Mouse (Mus musculus) limb, embryonic 14.5 days (tissue): Measurements from ENCODE around the gene Nbea. TPM values are rescaled to one million over a fixed set of nuclear protein-coding genes. Genes with fewer than 3 reads are reported as not detected.
A peak's percentile ranks its signal among the peaks of the same experiment; 100 is the strongest.

ENCODE experiments used
- ATAC-seq: fragments of 200-750 bp; cut with Nextera tagmentation; 2 replicates; pipeline ENCODE4 v1.8.0; 2017; ENCODE audit warnings: low read depth, moderate number of reproducible peaks, moderate TSS enrichment; ENCODE audit not compliant: low FRiP score
- DNase-seq: peaks from one replicate; pipeline ENCODE4 v3.0.0-alpha.2; 2015; ENCODE audit warnings: low spot score
- H3K27ac ChIP-seq: fragments of 300-500 bp; sonication (generic); replicated peaks from 2 replicates; pipeline ENCODE4 v1.5.1; 2014; ENCODE audit warnings: low read depth, mild to moderate bottlenecking, low read length, moderate library complexity, mixed read lengths
- H3K27me3 ChIP-seq: fragments of 300-500 bp; sonication (generic); 2 replicates; pipeline ENCODE4 v1.6.1; 2014; ENCODE audit warnings: low read length, mixed read lengths; ENCODE audit not compliant: control insufficient read depth, insufficient read depth
- H3K36me3 ChIP-seq: fragments of 300-500 bp; sonication (generic); 2 replicates; pipeline ENCODE4 v1.6.1; 2014; ENCODE audit warnings: mild to moderate bottlenecking, low read length, moderate library complexity, mixed read lengths; ENCODE audit not compliant: control insufficient read depth, insufficient read depth
- H3K4me1 ChIP-seq: fragments of 300-500 bp; sonication (generic); 2 replicates; pipeline ENCODE4 v1.6.1; 2014; ENCODE audit warnings: antibody characterized with exemption, low read length, mixed read lengths; ENCODE audit not compliant: control insufficient read depth, insufficient read depth
- H3K4me2 ChIP-seq: fragments of 300-500 bp; sonication (generic); replicated peaks from 2 replicates; pipeline ENCODE4 v1.6.1; 2014; ENCODE audit warnings: low read depth, mild to moderate bottlenecking, low read length, moderate library complexity; ENCODE audit not compliant: severe bottlenecking
- H3K4me3 ChIP-seq: fragments of 300-500 bp; sonication (generic); replicated peaks from 2 replicates; pipeline ENCODE4 v1.5.1; 2014; ENCODE audit warnings: low read length
- H3K9ac ChIP-seq: fragments of 300-500 bp; sonication (generic); 2 replicates; pipeline ENCODE4 v1.6.1; 2014; ENCODE audit warnings: mild to moderate bottlenecking, low read depth, low read length, moderate library complexity; ENCODE audit not compliant: severe bottlenecking
- H3K9me3 ChIP-seq: fragments of 300-500 bp; sonication (generic); 2 replicates; pipeline ENCODE4 v1.6.1; 2016; ENCODE audit warnings: low read length; ENCODE audit not compliant: control insufficient read depth
- POLR2A ChIP-seq: fragments of 200-500 bp; IDR thresholded peaks from 2 replicates; pipeline ENCODE4 v1.8.0; 2012; ENCODE audit warnings: inconsistent platforms, mild to moderate bottlenecking, moderate library complexity, borderline replicate concordance; ENCODE audit not compliant: insufficient read depth, insufficient read length; ENCODE audit errors: extremely low read depth
- WGBS: fragments of 180-500 bp; shearing (Covaris S2); extraction: QIAGEN DNeasy Blood & Tissue Kit; methylation state at CpG from one replicate; pipeline ENCODE4 v1.1.7; 2014; 5-methylcytosine and 5-hydroxymethylcytosine counted together
- polyA plus RNA-seq, 2 experiments: library from polyadenylated mRNA; depleted of rRNA in 1 of 2; stranded (reverse) in 1 of 2; unstranded in 1 of 2; fragments of >200 nt; fragmentation: Nextera tagmentation in 1 of 2; extraction: Ambion mirVana in 1 of 2; gene quantifications; 2 replicates each; pipeline versions ENCODE4 v1.2.1 to v1.2.3; 2012 to 2014

Gene Nbea
- polyA plus RNA-seq, 2 experiments = 20.6 to 34.1 TPM

DNA sequence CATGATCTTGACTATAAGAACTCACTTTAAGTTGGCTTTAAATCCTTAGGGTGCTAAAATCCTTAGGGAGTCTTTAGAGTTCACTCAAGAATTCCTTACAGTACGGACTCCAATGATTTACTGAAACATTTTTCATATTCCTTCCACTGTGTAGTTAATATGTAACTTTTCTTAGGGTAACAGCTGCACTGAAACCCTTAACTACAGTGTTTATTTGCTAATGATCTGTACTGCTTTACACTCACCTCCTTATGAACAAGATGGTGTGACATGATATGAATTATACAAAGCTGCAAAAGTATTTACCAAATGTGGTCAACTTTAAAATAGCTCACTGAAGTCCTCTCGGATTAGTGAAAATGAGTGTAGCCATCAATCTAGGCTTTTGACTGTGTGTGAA, 365.4 kb downstream of the Nbea start:
- WGBS = 72% methylated on average over 2 of the region's 2 CpGs
- no peak for ATAC-seq
- no peak overlapping the region for H3K4me3 ChIP-seq

DNA sequence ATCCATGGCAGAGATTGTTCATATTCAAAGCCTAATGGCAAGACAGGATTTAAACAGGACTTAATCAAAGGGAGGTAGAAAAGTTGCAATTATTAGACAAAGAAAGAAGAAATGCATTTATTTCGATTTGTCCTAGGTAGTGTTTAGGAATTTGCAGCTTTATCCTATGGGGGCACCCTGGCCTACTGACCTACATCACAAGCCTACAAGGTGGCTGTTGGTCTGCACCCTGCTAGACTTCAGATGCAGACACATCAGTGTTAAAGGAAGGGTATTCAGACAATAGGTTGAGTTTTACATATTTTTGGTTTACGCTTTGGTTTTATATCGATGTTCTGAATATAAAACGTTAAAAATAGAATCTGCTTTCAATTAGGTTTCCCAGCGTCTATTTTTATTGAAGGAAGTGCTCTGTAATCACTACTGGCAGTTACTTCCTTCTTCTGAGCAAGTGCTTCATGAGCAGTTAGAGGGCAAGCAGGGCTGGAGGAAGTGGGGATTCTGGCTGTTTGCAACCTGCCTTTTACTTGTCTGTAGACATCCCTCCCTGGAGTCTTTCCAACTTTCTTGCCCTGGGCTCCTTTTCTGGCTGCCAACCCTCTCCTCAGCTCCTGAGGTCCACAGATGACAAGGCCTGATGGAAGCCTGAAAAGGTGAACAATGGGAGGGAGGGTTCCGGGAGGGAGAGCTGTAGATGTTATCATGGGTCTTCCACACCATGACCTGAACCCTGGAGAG, 366.7 kb downstream of the Nbea start:
- H3K36me3 ChIP-seq = no peaks in the 10 kb centered on the region
- H3K4me1 ChIP-seq = peaks cover 11% of the 10 kb centered on the region
- TF ChIP-seq POLR2A = no peak
- DNase-seq (peak; percentile 30), ATAC-seq (0 out of 2 replicates have a peak, but pooled peaks have one; percentile 44)
- H3K4me2 ChIP-seq = no peak overlapping the region
- no peak overlapping the region for H3K27ac ChIP-seq
- no peaks in the 10 kb centered on the region for H3K9me3 ChIP-seq
- no peaks in the 10 kb centered on the region for H3K27me3 ChIP-seq
- no peak overlapping the region for H3K9ac ChIP-seq
- WGBS = 36% methylated on average over 6 of the region's 6 CpGs
- H3K4me3 ChIP-seq = no peak overlapping the region

More for the DNA sequence above, 365.4 kb downstream of the Nbea start:
- Histone ChIP-seq H3K4me2 (no peak overlapping the region), H3K27ac (no peak overlapping the region), H3K9ac (no peak overlapping the region), H3K36me3 (no peaks in the 10 kb centered on the region), H3K4me1 (peaks cover 11% of the 10 kb centered on the region), H3K27me3 (no peaks in the 10 kb centered on the region), H3K9me3 (no peaks in the 10 kb centered on the region)
- no peak for DNase-seq
- no peak for TF ChIP-seq POLR2A

DNA sequence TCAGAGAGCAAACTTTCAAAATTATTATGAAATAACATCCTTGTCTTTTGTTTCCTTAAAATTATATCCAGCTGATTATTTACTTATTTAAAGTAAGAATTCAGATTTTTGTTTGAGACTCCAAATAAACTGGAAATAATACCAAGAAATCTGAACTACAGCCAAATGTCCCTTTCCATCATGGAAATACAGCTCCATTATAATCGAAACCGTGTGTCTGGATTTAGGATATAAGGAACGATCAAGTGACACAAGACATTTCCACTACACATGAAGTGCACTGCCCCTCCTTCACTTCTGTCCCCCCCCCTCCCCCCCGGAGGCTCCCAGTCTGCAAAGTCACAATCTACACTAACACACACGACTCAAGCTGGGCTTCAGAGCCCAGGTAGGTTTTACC, 367.4 kb downstream of the Nbea start:
- ATAC-seq (no peak), DNase-seq (peak; percentile 50)
- Histone ChIP-seq H3K4me3 (no peak overlapping the region), H3K9me3 (no peaks in the 10 kb centered on the region), H3K36me3 (no peaks in the 10 kb centered on the region), H3K4me1 (peaks cover 11% of the 10 kb centered on the region), H3K9ac (no peak overlapping the region), H3K27ac (no peak overlapping the region), H3K4me2 (no peak overlapping the region), H3K27me3 (no peaks in the 10 kb centered on the region)
- 32% methylated on average over 5 of the region's 5 CpGs for WGBS
- no peak for TF ChIP-seq POLR2A

DNA sequence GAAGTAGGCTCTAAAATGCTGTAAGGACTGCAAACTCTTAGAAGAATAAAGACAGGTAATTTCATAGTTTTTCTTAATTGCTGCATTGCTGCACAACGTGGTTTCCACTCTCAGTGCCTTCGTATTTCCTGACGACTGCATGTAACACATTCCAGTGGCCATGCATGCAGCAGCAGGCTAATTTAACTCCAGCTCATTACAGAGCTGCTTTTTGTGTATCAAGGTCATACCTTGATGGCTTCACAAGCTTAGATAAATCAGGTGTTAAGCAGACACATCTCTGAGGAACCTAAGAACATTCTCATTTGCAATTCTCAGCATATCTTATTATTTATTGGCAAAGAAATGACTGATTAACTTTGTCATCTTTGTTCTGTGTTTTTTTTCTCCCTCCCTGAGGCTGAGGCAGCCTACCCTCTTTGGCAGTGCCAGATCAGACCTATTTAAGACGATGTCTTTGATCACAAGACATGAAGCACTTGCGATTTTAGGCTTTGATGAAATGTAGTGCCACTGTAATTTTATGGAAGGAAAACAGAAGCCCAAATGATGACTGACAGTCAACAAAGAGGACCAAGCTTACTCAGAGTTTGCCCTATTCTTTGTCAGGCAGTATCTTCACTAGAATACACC, 368.4 kb downstream of the Nbea start:
- ATAC-seq (no peak), DNase-seq (no peak)
- 16% methylated on average over 5 of the region's 5 CpGs for WGBS
- no peak overlapping the region for H3K27ac ChIP-seq
- no peaks in the 10 kb centered on the region for H3K9me3 ChIP-seq
- no peak overlapping the region for H3K4me3 ChIP-seq
- peaks cover 11% of the 10 kb centered on the region for H3K4me1 ChIP-seq
- TF ChIP-seq POLR2A = no peak
- no peaks in the 10 kb centered on the region for H3K36me3 ChIP-seq
- H3K4me2 ChIP-seq = no peak overlapping the region
- H3K9ac ChIP-seq = no peak overlapping the region
- H3K27me3 ChIP-seq = no peaks in the 10 kb centered on the region

DNA sequence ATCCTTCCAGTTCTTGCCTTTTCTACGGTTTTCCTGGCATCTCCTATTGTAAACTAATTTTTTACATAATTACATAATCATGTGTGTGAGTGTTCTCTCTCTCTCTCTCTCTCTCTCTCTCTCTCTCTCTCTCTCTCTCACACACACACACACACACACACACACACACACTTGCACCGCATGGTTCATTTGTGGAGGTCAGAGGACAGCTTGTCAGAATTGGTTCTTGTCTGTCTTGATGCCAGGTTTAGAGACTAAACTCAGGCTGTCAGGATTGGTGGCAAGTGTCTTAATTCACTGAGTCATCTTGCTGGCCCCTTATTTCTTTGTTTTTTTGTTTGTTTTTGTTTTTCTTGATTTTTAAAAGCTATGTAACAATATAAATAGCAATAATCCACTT, 388.7 kb downstream of the Nbea start:
- Histone ChIP-seq H3K27me3 (no peaks in the 10 kb centered on the region), H3K36me3 (no peaks in the 10 kb centered on the region), H3K4me1 (peaks cover 17% of the 10 kb centered on the region), H3K9me3 (no peaks in the 10 kb centered on the region), H3K4me2 (no peak overlapping the region), H3K9ac (no peak overlapping the region), H3K4me3 (no peak overlapping the region), H3K27ac (no peak overlapping the region)
- ATAC-seq = no peak
- no peak for DNase-seq
- TF ChIP-seq POLR2A = no peak
- 74% methylated on average over 2 of the region's 2 CpGs for WGBS
